Mouse (Mus musculus) kidney, adult 2 months (tissue): Measurements from ENCODE around the gene Pnisr. TPM values are rescaled to one million over a fixed set of nuclear protein-coding genes. Genes with fewer than 3 reads are reported as not detected.

Source experiments
- DNase-seq: peaks from one replicate; pipeline ENCODE4 v3.0.0; 2021
- H3K27ac ChIP-seq: fragments of 200-500 bp; 2 replicates; pipeline ENCODE4 v1.5.1; 2012; ENCODE audit warnings: low read depth, low read length, control low read depth, inconsistent platforms; ENCODE audit not compliant: insufficient read depth
- H3K27me3 ChIP-seq: fragments of 200-500 bp; replicated peaks from 2 replicates; pipeline ENCODE4 v1.6.1; 2012; ENCODE audit warnings: mild to moderate bottlenecking, moderate library complexity, low read length, inconsistent platforms; ENCODE audit not compliant: control insufficient read depth, insufficient read depth
- H3K36me3 ChIP-seq: fragments of 200-500 bp; 2 replicates; pipeline ENCODE4 v1.6.1; 2012; ENCODE audit warnings: mild to moderate bottlenecking, moderate library complexity, low read length, inconsistent platforms; ENCODE audit not compliant: control insufficient read depth, insufficient read depth
- H3K4me1 ChIP-seq: fragments of 200-500 bp; 2 replicates; pipeline ENCODE4 v1.6.1; 2011; ENCODE audit warnings: low read length; ENCODE audit not compliant: control insufficient read depth, insufficient read depth
- H3K4me3 ChIP-seq: fragments of 200-500 bp; 2 replicates; pipeline ENCODE4 v1.5.1; 2011; ENCODE audit warnings: mild to moderate bottlenecking, low read depth, low read length, control low read depth; ENCODE audit not compliant: insufficient read depth
- CTCF ChIP-seq: fragments of 200-500 bp; conservative IDR thresholded peaks from 2 replicates; pipeline ENCODE4 v1.5.1; 2011; ENCODE audit warnings: low read depth, mild to moderate bottlenecking, control low read depth, low read length, moderate library complexity, mixed read lengths; ENCODE audit not compliant: insufficient read depth, insufficient read length
- POLR2A ChIP-seq: fragments of 200-500 bp; IDR thresholded peaks from one replicate; pipeline ENCODE4 v1.6.1; 2011; ENCODE audit warnings: low read depth, low read length, control low read depth
- WGBS: fragments of 180-500 bp; shearing (Covaris S2); methylation state at CpG from one replicate; pipeline ENCODE4 v1.1.7; 2018; 5-methylcytosine and 5-hydroxymethylcytosine counted together
- polyA plus RNA-seq: library from polyadenylated mRNA; depleted of rRNA; stranded (reverse); fragments of >200 nt; gene quantifications from 2 replicates; pipeline ENCODE4 v1.2.3, GENCODE M21; 2012; rRNA removed

Gene Pnisr
- polyA plus RNA-seq, 1 experiment: 34.4 TPM

- Histone ChIP-seq H3K27ac (no peak overlapping the region), H3K4me3 (no peak overlapping the region), H3K36me3 (no peaks in the 10 kb centered on the region), H3K4me1 (peaks cover 3% of the 10 kb centered on the region; the same call in 1 of the 2 replicates), H3K27me3 (no peaks in the 10 kb centered on the region)
- no peak for TF ChIP-seq POLR2A
- no peak for TF ChIP-seq CTCF
- no peak for DNase-seq
- WGBS: 91% methylated on average over 6 of the region's 6 CpGs
Measured at GRCm38 (mm10) chr4:21882806-21883205, 35.4 kb downstream of the Pnisr start.

DNA sequence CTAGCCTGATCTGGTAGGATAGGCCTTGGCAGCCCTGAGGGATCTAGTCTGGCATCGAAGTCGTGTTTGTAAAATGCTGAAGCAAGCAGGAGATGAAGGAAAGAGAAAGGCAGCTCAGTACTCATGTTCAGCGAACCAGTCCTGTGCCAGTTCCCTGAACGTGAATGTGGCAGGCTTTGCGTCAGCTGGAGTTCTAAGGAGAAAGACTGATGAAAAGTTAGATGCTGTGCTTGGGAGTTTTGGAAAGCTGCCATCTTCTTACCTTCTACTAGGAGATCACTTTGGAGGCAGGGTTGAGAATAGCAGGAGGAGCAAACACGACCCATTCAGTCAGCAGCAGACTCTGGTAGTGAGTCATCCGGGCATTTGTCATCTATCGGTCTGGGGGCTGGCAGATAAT lies 38.4 kb downstream of the Pnisr start:
- WGBS: 78% methylated on average over 8 of the region's 8 CpGs
- Histone ChIP-seq H3K27me3 (no peaks in the 10 kb centered on the region), H3K4me1 (no peaks in the 10 kb centered on the region), H3K4me3 (no peak overlapping the region), H3K27ac (no peak overlapping the region), H3K36me3 (no peaks in the 10 kb centered on the region)
- DNase-seq: no peak
- TF ChIP-seq POLR2A (no peak), CTCF (no peak)

Other genes with a start within 250 kb of the Pnisr start
- not detected in 2 replicates for gene Prdm13, start 161.6 kb upstream of the Pnisr start, polyA plus RNA-seq
- 6.3 and 8.3 TPM in 2 replicates for gene Ccnc, start 119.9 kb upstream of the Pnisr start, polyA plus RNA-seq
- 2.6 and 2.8 TPM in 2 replicates for gene Usp45, start 80.4 kb upstream of the Pnisr start, polyA plus RNA-seq
- gene Tstd3, start 80.4 kb upstream of the Pnisr start, polyA plus RNA-seq: 3.0 and 3.9 TPM in 2 replicates
- 4.7 and 5.4 TPM in 2 replicates for gene Coq3, start 32.1 kb downstream of the Pnisr start, polyA plus RNA-seq
- gene Faxc, start 83.7 kb downstream of the Pnisr start, polyA plus RNA-seq: 0.20 and 0.22 TPM in 2 replicates